Mouse (Mus musculus) G1E-ER4 (cell line): Measurements from ENCODE around the gene Prpf3. TPM values are rescaled to one million over a fixed set of nuclear protein-coding genes. Genes with fewer than 3 reads are reported as not detected.
"Not testable (repeated sequence)": the region's sequence is repeated elsewhere in the genome, so short reads cannot be mapped to it uniquely, and the experiment has no call there.

Experiments used
- GATA1 ChIP-seq: IDR thresholded peaks from one replicate; pipeline ENCODE4 v1.8.0; 2012; ENCODE audit warnings: low read length, inconsistent platforms
- polyA plus RNA-seq: library from polyadenylated mRNA; stranded (reverse); fragments of >175 nt; gene quantifications from 2 replicates; pipeline ENCODE4 v1.2.3, GENCODE M21; 2012

Prpf3 gene
- polyA plus RNA-seq = 14.4 and 15.7 TPM in 2 replicates

DNA sequence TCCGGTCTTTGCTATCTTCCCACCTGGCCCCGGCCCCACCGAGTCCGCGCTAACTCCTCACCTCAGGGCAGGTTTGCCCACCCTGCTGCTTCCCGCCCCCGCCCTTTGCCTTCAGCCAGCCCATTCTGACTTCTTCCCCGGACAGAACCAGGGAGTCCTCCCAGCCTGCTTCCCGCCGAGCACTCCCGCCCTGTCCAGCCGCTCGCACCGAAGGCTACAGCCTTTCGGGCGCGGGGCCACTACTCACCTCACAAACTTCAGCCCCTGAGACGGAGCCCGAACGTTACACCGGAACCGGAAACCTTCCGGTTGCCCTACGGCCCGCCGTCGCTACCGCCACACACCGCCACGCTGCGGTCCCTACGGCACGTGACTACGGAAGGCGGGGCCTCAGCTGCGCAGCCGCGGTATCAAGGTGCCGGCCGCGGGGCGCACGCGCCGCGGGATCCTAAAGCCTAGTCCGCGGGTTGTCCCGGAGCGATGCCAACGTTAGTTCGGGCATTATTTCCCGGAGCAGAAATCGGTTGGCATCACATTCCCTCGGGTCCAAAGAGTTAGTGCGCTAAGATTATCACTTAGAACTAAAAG lies at the start of gene Prpf3:
TSS of gene Prpf3 (minus strand) at position 384 of the 588 bp plus-strand sequence.
- TF ChIP-seq GATA1 = no peak

DNA sequence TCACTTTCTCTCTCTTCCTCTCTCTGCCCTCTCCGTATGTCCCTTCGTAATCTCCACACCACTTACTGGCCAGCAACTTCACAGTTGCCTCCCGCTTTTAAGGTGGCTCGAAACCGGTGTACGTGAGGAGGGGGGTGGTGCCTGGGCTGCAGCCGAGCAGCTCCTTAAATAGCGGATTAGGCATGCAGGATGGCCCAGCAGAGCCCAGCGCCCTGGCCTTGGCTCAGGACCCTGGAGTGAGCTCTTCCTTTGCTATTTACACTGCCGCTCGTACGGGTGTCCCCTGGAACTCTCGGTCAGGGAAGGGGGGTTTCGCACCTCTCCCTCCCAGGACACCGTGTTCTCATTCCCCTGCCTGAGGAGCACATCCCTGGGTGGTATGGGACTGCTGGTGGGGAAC lies 48.9 kb upstream of the Prpf3 start, which contains the start of gene Car14:
TSS of gene Car14 (minus strand) at position 124 of the 400 bp plus-strand sequence.
- no peak for TF ChIP-seq GATA1

DNA sequence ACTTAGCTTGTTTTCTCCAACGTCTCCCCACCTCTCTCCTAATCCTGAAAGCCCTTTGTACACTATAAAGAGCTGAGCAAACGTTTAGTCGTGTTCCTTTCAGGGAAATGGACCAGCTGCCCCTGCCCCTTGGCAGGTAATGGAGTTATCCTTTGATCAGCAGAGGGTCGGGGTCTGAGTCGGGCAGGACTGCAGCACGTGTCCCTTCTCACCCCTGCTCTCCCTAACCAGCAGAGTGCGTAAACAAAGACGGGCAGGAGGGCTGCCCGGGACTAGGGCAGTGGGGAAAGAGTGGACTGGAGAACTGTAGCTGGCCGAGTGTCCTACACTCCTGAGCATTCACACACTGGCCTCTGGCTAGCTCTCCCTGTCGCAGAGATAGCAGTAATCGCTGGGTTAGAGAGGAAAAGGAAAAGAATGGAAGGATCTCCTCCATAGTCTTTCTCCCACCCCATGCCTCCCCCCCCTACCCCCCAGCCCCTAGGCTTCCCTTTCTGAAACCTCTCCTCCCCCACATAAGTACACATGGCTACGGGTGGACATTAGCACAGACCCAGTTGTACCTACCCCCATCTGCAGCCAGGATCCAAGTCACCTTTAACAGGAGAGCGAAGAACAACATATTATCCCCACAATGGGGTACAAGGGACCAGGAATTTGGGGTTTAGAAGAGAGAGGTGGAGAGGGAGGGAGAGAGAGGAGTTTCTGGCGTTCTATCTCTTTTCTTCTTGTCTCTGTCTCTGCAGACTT lies 48.2 kb upstream of the Prpf3 start:
- no peak for TF ChIP-seq GATA1

DNA sequence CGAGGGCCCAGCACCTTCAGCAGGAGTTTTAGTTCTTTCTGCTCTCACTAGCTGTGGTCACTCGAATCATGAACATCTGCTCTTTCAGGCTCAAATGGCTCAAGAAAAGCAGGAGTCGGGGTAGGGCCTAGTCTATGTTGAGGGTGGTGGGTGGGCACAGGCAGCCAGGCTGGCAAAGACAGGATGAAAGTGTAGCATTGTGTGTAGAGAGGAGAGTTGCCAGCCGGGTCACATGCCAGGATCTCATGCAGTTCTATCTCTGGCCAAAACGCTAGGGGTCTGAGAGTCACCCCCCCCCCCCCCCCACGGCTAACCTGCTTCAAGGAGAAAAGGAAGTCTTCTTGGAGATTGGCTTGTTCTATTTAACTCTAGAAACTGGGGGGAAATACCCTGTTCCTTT lies 47.0 kb upstream of the Prpf3 start:
- TF ChIP-seq GATA1 = no peak

DNA sequence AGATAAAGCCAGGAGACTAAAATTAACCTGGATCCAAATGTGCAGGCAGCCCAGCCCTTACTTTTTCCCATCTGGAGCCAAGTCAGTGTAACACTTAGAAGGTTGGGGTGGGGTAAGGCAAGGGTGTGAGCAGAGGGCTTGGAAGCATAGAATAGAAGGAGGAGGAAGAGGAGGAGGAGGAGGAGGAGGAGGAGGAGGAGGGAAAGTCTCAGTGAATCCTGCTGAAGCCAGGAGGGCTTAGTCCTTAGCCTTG lies 46.6 kb upstream of the Prpf3 start:
- TF ChIP-seq GATA1 = no peak

GRCm38 (mm10) chr3:95901616-95902372 lies 46.1 kb upstream of the Prpf3 start:
- TF ChIP-seq GATA1 = no peak

- no peak for TF ChIP-seq GATA1
Measured at GRCm38 (mm10) chr3:95899800-95900524, 44.3 kb upstream of the Prpf3 start.

GRCm38 (mm10) chr3:95894317-95895160 lies 38.9 kb upstream of the Prpf3 start:
- no peak for TF ChIP-seq GATA1

- not testable (repeated sequence) for TF ChIP-seq GATA1
Measured at GRCm38 (mm10) chr3:95893606-95894316, 38.1 kb upstream of the Prpf3 start, which contains the start of gene Aph1a. Aph1a (plus strand) TSS chr3:95893969.

DNA sequence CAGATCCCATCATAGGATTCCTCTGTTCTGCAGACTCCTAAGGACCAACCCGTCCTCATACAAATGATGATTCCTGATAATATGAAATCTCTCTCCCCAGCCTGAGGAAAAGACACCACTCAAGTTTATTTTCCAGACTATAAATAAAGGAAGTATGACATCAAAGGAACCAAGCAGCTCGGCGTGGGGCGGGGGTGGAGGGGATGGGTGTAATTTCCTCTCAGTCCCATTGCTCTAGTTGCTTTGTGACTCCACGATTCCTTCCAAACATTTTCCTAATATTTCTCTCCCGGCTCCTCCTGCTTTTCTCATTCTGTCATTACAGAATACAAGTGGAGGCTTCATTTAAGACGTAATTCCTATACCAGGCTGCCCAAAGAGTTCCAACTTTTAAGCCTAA lies 37.4 kb upstream of the Prpf3 start:
- TF ChIP-seq GATA1 = no peak

- no peak for TF ChIP-seq GATA1
Measured at GRCm38 (mm10) chr3:95892066-95893052, 36.7 kb upstream of the Prpf3 start.

DNA sequence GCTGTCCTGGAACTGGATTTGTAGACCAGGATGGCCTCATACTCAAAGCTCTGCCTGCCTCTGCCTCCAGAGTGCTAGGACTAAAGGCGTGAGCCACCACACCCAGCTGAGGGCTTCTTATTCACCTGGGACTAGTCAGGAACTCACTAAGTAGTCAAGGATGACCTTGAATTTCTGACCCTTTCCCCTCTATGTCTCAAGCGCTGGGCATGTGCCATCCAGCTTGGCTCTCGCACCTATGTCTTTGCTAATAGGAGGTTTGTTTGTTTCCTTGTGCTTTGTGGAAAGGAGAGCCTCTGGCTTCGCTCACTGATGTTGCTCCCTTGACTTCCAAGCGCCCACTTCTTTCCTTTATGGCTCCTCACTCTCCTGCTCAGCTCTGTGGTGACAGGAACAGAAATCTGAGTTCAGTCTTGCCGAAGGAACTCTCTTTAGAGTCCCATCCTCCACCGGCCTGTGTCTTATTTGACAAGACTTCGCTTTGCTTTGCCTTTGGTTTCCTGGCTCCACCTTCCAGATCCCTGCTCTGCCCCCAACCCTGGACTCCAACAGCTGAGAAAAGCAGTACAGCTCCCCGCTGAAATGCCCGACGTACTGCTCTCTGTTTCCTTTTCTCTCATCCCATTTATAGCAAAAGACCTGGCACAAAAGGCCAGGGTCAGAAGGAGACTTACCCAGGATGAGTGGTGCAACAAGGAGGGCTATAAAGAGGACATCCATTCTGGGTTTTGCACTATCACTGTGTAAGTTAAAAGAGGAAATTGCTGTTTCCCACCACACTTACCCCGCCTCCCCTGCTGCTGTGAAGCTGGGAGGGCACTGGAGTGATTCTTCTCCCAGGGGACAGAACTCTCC lies 35.8 kb upstream of the Prpf3 start, which contains the start of gene BC028528:
TSS of gene BC028528 (minus strand) at position 795 of the 855 bp plus-strand sequence.
- TF ChIP-seq GATA1 = no peak

- no peak for TF ChIP-seq GATA1
Measured at GRCm38 (mm10) chr3:95889664-95890063, 34.0 kb upstream of the Prpf3 start.
